Mouse (Mus musculus) kidney, adult 10 weeks (tissue): ENCODE results near the gene Dlgap1. TPM values are rescaled to one million over a fixed set of nuclear protein-coding genes. Genes with fewer than 3 reads are reported as not detected.

Source experiments
- polyA plus RNA-seq: library from polyadenylated mRNA; stranded (reverse); fragments of 350-450 nt; fragmentation: Illumina TruSeq; extraction: RNeasy Lipid Tissue Mini Kit (QIAGEN cat#74804); gene quantifications from one replicate; pipeline ENCODE4 v1.2.3, GENCODE M21; 2014; ENCODE audit warnings: low read depth, low replicate concordance

The Dlgap1 gene
- polyA plus RNA-seq: 0.97 TPM

GRCm38 (mm10) chr17:69969021-69969815, at the start of gene Dlgap1:
Gene Dlgap1 (plus strand): TSS chr17:69969073.

GRCm38 (mm10) chr17:70853436-70853905, 884.6 kb downstream of the Dlgap1 start, which contains the start of gene Tgif1:
Gene Tgif1 (minus strand): TSS chr17:70853546.

